Mouse (Mus musculus): ENCODE results near the gene Fgd6.

- TF ChIP-seq CTCF (IDR thresholded peaks at IDR 0.05; ENCODE audit: low read depth): no peak
- no peak for TF ChIP-seq EP300 (optimal IDR thresholded peaks at IDR 0.05)
Measured at GRCm38 (mm10) chr10:94097081-94097845, 61.5 kb downstream of the Fgd6 start.
